Mouse (Mus musculus) lung, postnatal 0 days (tissue): ENCODE measurements around the gene Swi5. TPM values are rescaled to one million over a fixed set of nuclear protein-coding genes. Genes with fewer than 3 reads are reported as not detected.

ENCODE experiments used
- ATAC-seq: fragments of 200-750 bp; cut with Nextera tagmentation; 2 replicates; pipeline ENCODE4 v1.8.0; 2017; ENCODE audit warnings: moderate library complexity
- DNase-seq: peaks from one replicate; pipeline ENCODE4 v3.0.0-alpha.2; 2016; ENCODE audit warnings: low spot score
- H3K27ac ChIP-seq: fragments of 300-500 bp; sonication (generic); 2 replicates; pipeline ENCODE4 v1.5.1; 2014; ENCODE audit warnings: antibody characterized with exemption, mild to moderate bottlenecking, low read length, mixed read lengths
- H3K27me3 ChIP-seq: fragments of 300-500 bp; sonication (generic); replicated peaks from 2 replicates; pipeline ENCODE4 v1.6.1; 2014; ENCODE audit warnings: low read length, mixed read lengths; ENCODE audit not compliant: insufficient read depth
- H3K36me3 ChIP-seq: fragments of 300-500 bp; sonication (generic); 2 replicates; pipeline ENCODE4 v1.6.1; 2014; ENCODE audit warnings: low read length, mixed read lengths; ENCODE audit not compliant: insufficient read depth
- H3K4me1 ChIP-seq: fragments of 300-500 bp; sonication (generic); 2 replicates; pipeline ENCODE4 v1.6.1; 2014; ENCODE audit warnings: antibody characterized with exemption, low read depth, low read length, mixed read lengths; ENCODE audit not compliant: insufficient read depth
- H3K4me2 ChIP-seq: fragments of 300-500 bp; sonication (generic); replicated peaks from 2 replicates; pipeline ENCODE4 v1.6.1; 2014; ENCODE audit warnings: low read depth, mild to moderate bottlenecking, low read length, moderate library complexity, mixed read lengths
- H3K4me3 ChIP-seq: fragments of 300-500 bp; sonication (generic); 2 replicates; pipeline ENCODE4 v1.5.1; 2014; ENCODE audit warnings: low read depth, low read length
- H3K9ac ChIP-seq: fragments of 300-500 bp; sonication (generic); replicated peaks from 2 replicates; pipeline ENCODE4 v1.6.1; 2014; ENCODE audit warnings: low read depth, mild to moderate bottlenecking
- H3K9me3 ChIP-seq: fragments of 300-500 bp; sonication (generic); 2 replicates; pipeline ENCODE4 v1.6.1; 2016; ENCODE audit warnings: low read length, mixed read lengths
- CTCF ChIP-seq: IDR thresholded peaks from 2 replicates; pipeline ENCODE4 v1.5.1; 2016; ENCODE audit warnings: antibody characterized with exemption, mild to moderate bottlenecking
- EP300 ChIP-seq: IDR thresholded peaks from 2 replicates; pipeline ENCODE4 v1.6.1; 2016; ENCODE audit warnings: antibody characterized with exemption, mild to moderate bottlenecking, control low read depth
- WGBS: fragments of 180-500 bp; shearing (Covaris S2); extraction: QIAGEN DNeasy Blood & Tissue Kit; methylation state at CpG from one replicate; pipeline ENCODE4 v1.1.7; 2014; 5-methylcytosine and 5-hydroxymethylcytosine counted together
- polyA plus RNA-seq: library from polyadenylated mRNA; unstranded; fragments of >200 nt; fragmentation: Nextera tagmentation; extraction: Ambion mirVana; gene quantifications from 2 replicates; pipeline ENCODE4 v1.2.1, GENCODE M21; 2015

The Swi5 gene
- polyA plus RNA-seq, 1 experiment from 2014 or later: 299 TPM

GRCm38 (mm10) chr2:32307941-32308760, 20.3 kb upstream of the Swi5 start:
- H3K4me1 ChIP-seq: peaks cover 5% of the 10 kb centered on the region
- no peaks in the 10 kb centered on the region for H3K9me3 ChIP-seq
- H3K9ac ChIP-seq: no peak overlapping the region
- WGBS: 53% methylated on average over 8 of the region's 8 CpGs
- DNase-seq (peak; percentile 62), ATAC-seq (no peak)
- no peak overlapping the region for H3K4me3 ChIP-seq
- H3K4me2 ChIP-seq: no peak overlapping the region
- H3K36me3 ChIP-seq: peaks cover 37% of the 10 kb centered on the region
- TF ChIP-seq EP300: no peak
- peak; percentile 88 for TF ChIP-seq CTCF
- H3K27me3 ChIP-seq: no peaks in the 10 kb centered on the region
- no peak overlapping the region for H3K27ac ChIP-seq

- no peak for ATAC-seq
- H3K36me3 ChIP-seq: peaks cover 41% of the 10 kb centered on the region
These were observed 19.4 kb upstream of the Swi5 start for GRCm38 (mm10) chr2:32307247-32307798.

GRCm38 (mm10) chr2:32306176-32306575, 18.3 kb upstream of the Swi5 start:
- Histone ChIP-seq H3K4me1 (no peaks in the 10 kb centered on the region), H3K4me3 (no peak overlapping the region), H3K36me3 (peaks cover 50% of the 10 kb centered on the region), H3K9ac (no peak overlapping the region), H3K4me2 (no peak overlapping the region), H3K9me3 (no peaks in the 10 kb centered on the region), H3K27ac (no peak overlapping the region), H3K27me3 (no peaks in the 10 kb centered on the region)
- 87% methylated on average over 9 of the region's 9 CpGs for WGBS
- TF ChIP-seq EP300 (no peak), CTCF (no peak)
- ATAC-seq (no peak), DNase-seq (no peak)

More at GRCm38 (mm10) chr2:32307247-32307798, 19.4 kb upstream of the Swi5 start:
- Histone ChIP-seq H3K27ac (no peak overlapping the region), H3K4me1 (peaks cover 5% of the 10 kb centered on the region), H3K27me3 (no peaks in the 10 kb centered on the region), H3K4me2 (no peak overlapping the region), H3K4me3 (no peak overlapping the region), H3K9me3 (no peaks in the 10 kb centered on the region), H3K9ac (no peak overlapping the region)
- 89% methylated on average over 6 of the region's 6 CpGs for WGBS
- TF ChIP-seq EP300 (no peak), CTCF (no peak)
- DNase-seq: no peak

- Histone ChIP-seq H3K9me3 (no peaks in the 10 kb centered on the region), H3K27ac (no peak overlapping the region), H3K4me2 (no peak overlapping the region), H3K4me3 (no peak overlapping the region), H3K9ac (no peak overlapping the region), H3K27me3 (no peaks in the 10 kb centered on the region), H3K36me3 (peaks cover 54% of the 10 kb centered on the region), H3K4me1 (no peaks in the 10 kb centered on the region)
- no peak for TF ChIP-seq EP300
- no peak for TF ChIP-seq CTCF
- DNase-seq (no peak), ATAC-seq (no peak)
- WGBS: 94% methylated on average over 5 of the region's 5 CpGs
These were observed 17.8 kb upstream of the Swi5 start for GRCm38 (mm10) chr2:32305668-32306067.

- Histone ChIP-seq H3K4me2 (no peak overlapping the region), H3K27ac (no peak overlapping the region), H3K27me3 (no peaks in the 10 kb centered on the region), H3K9me3 (no peaks in the 10 kb centered on the region), H3K36me3 (peaks cover 60% of the 10 kb centered on the region), H3K9ac (no peak overlapping the region), H3K4me1 (no peaks in the 10 kb centered on the region), H3K4me3 (no peak overlapping the region)
- peak; percentile 68 for ATAC-seq
- TF ChIP-seq EP300 (no peak), CTCF (peak; percentile 86)
- DNase-seq: no peak
- 56% methylated on average over 8 of the region's 8 CpGs for WGBS
These were observed 16.4 kb upstream of the Swi5 start for GRCm38 (mm10) chr2:32304145-32304832.

GRCm38 (mm10) chr2:32302952-32303351, 15.1 kb upstream of the Swi5 start:
- no peak overlapping the region for H3K27ac ChIP-seq
- H3K4me1 ChIP-seq: no peaks in the 10 kb centered on the region
- DNase-seq: no peak
- TF ChIP-seq EP300: no peak
- TF ChIP-seq CTCF: peak; percentile 43
- peaks cover 72% of the 10 kb centered on the region for H3K36me3 ChIP-seq
- H3K27me3 ChIP-seq: no peaks in the 10 kb centered on the region
- ATAC-seq: no peak
- no peak overlapping the region for H3K9ac ChIP-seq
- WGBS: 92% methylated on average over 10 of the region's 10 CpGs
- H3K4me2 ChIP-seq: no peak overlapping the region
- H3K4me3 ChIP-seq: no peak overlapping the region
- no peaks in the 10 kb centered on the region for H3K9me3 ChIP-seq
